Mouse (Mus musculus) ES-E14 (cell line): Measurements from ENCODE around the gene Prr15. TPM values are rescaled to one million over a fixed set of nuclear protein-coding genes. Genes with fewer than 3 reads are reported as not detected.

Source experiments
- DNase-seq: peaks from one replicate; pipeline ENCODE4 v3.0.0-alpha.2; 2013; ENCODE audit warnings: low read depth, low spot score
- H3K27ac ChIP-seq: 2 replicates; pipeline ENCODE4 v1.5.1; 2012; ENCODE audit warnings: low read depth, mild to moderate bottlenecking, low read length, moderate library complexity, mixed read lengths; ENCODE audit not compliant: poor library complexity, insufficient read depth, severe bottlenecking
- H3K36me3 ChIP-seq: 2 replicates; pipeline ENCODE4 v1.6.1; 2012; ENCODE audit warnings: mild to moderate bottlenecking, low read length, moderate library complexity, mixed read lengths; ENCODE audit not compliant: control insufficient read depth, poor library complexity, insufficient read depth, severe bottlenecking
- H3K4me1 ChIP-seq, 2 experiments: fragments of 150-350 bp in 1 of 2; sonication (generic) in 1 of 2; 2 replicates each; pipeline ENCODE4 v1.6.1; 2012; ENCODE audit warnings: low read length in 2 of 2, mild to moderate bottlenecking in 1 of 2, mixed read lengths in 1 of 2; ENCODE audit not compliant: control insufficient read depth in 2 of 2, insufficient read depth in 2 of 2, poor library complexity in 1 of 2
- H3K4me3 ChIP-seq, 2 experiments: fragments of 150-350 bp in 1 of 2; sonication (generic) in 1 of 2; 2 replicates each; pipeline ENCODE4 v1.5.1; 2012; ENCODE audit warnings: low read length in 2 of 2, low read depth in 1 of 2, mild to moderate bottlenecking in 1 of 2, mixed read lengths in 1 of 2; ENCODE audit not compliant: insufficient read depth in 1 of 2, poor library complexity in 1 of 2, severe bottlenecking in 1 of 2
- H3K9ac ChIP-seq: 2 replicates; pipeline ENCODE4 v1.6.1; 2012; ENCODE audit warnings: low read depth, mild to moderate bottlenecking, low read length, mixed read lengths; ENCODE audit not compliant: poor library complexity, insufficient read depth, severe bottlenecking
- H3K9me3 ChIP-seq: fragments of 150-350 bp; sonication (generic); 2 replicates; pipeline ENCODE4 v1.6.1; 2012; ENCODE audit warnings: low read depth, mild to moderate bottlenecking, low read length; ENCODE audit not compliant: control insufficient read depth, insufficient read depth
- CHD2 ChIP-seq: IDR thresholded peaks from 2 replicates; pipeline ENCODE4 v1.6.1; 2014; ENCODE audit warnings: mild to moderate bottlenecking, low read depth, low read length, inconsistent platforms
- HCFC1 ChIP-seq: IDR thresholded peaks from 2 replicates; pipeline ENCODE4 v1.6.1; 2012; ENCODE audit warnings: low read length, inconsistent platforms, borderline replicate concordance; ENCODE audit not compliant: insufficient read depth
- MAFK ChIP-seq: IDR thresholded peaks from 2 replicates; pipeline ENCODE4 v1.6.1; 2014; ENCODE audit warnings: mild to moderate bottlenecking, low read depth, low read length, inconsistent platforms; ENCODE audit not compliant: insufficient read depth
- ZC3H11A ChIP-seq: IDR thresholded peaks from 2 replicates; pipeline ENCODE4 v1.6.1; 2012; ENCODE audit warnings: low read depth, mild to moderate bottlenecking, inconsistent platforms, low read length, borderline replicate concordance
- ZNF384 ChIP-seq: IDR thresholded peaks from 2 replicates; pipeline ENCODE4 v1.6.1; 2012; ENCODE audit warnings: low read depth, low read length, inconsistent platforms
- in situ Hi-C, 2 experiments: fragments of 600-800 bp; cut with MboI; formaldehyde crosslinking; loops; one replicate each; pipeline ENCODE4 v1.15.1; 2025; ENCODE audit warnings: low sequenced_read_pairs in 2 of 2, inconsistent platforms in 1 of 2; ENCODE audit not compliant: unreplicated experiment in 2 of 2
- total RNA-seq: library from RNA; depleted of rRNA; stranded (reverse); fragments of 300-350 nt; gene quantifications from 2 replicates; pipeline ENCODE4 v1.2.3, GENCODE M21; 2012

The Prr15 gene
- total RNA-seq, 1 experiment, result 0.36 TPM

GRCm38 (mm10) chr6:54341133-54341532 is 15.5 kb downstream of the Prr15 start:
- Histone ChIP-seq H3K4me1 (no peaks in the 10 kb centered on the region), H3K4me3 (no peak overlapping the region), H3K27ac (no peak overlapping the region), H3K9me3 (no peaks in the 10 kb centered on the region), H3K36me3 (no peaks in the 10 kb centered on the region), H3K9ac (no peak overlapping the region)
- in situ Hi-C loops, result no loop called here
- DNase-seq, result no peak
- no peak for TF ChIP-seq ZNF384
- TF ChIP-seq MAFK, result no peak
- no peak for TF ChIP-seq HCFC1
- TF ChIP-seq ZC3H11A, result no peak
- TF ChIP-seq CHD2, result no peak

GRCm38 (mm10) chr6:54342223-54342622 is 16.6 kb downstream of the Prr15 start:
- in situ Hi-C loops, result no loop called here
- H3K36me3 ChIP-seq, result no peaks in the 10 kb centered on the region
- no peaks in the 10 kb centered on the region for H3K4me1 ChIP-seq
- no peaks in the 10 kb centered on the region for H3K9me3 ChIP-seq
- no peak overlapping the region for H3K9ac ChIP-seq
- TF ChIP-seq HCFC1 (no peak), CHD2 (no peak), ZC3H11A (no peak), ZNF384 (no peak), MAFK (no peak)
- H3K27ac ChIP-seq, result no peak overlapping the region
- no peak overlapping the region for H3K4me3 ChIP-seq
- DNase-seq, result no peak

- in situ Hi-C loops, result no loop called here
- TF ChIP-seq MAFK (0 out of 2 replicates have a peak, but pooled peaks have one; percentile 50), ZC3H11A (no peak)
- DNase-seq, result no peak
Observed at GRCm38 (mm10) chr6:54351860-54352259, 26.2 kb downstream of the Prr15 start.

GRCm38 (mm10) chr6:54352931-54353690 is 27.5 kb downstream of the Prr15 start:
- H3K36me3 ChIP-seq, result no peaks in the 10 kb centered on the region
- H3K9me3 ChIP-seq, result no peaks in the 10 kb centered on the region
- no peak overlapping the region for H3K9ac ChIP-seq
- no peak for DNase-seq
- no peak overlapping the region for H3K4me3 ChIP-seq
- in situ Hi-C loops, result no loop called here
- H3K27ac ChIP-seq, result no peak overlapping the region
- no peaks in the 10 kb centered on the region for H3K4me1 ChIP-seq
- TF ChIP-seq HCFC1 (no peak), ZC3H11A (no peak), MAFK (no peak), CHD2 (no peak), ZNF384 (no peak)

More at GRCm38 (mm10) chr6:54351860-54352259, 26.2 kb downstream of the Prr15 start:
- H3K9me3 ChIP-seq, result no peaks in the 10 kb centered on the region
- no peak overlapping the region for H3K9ac ChIP-seq
- no peak overlapping the region for H3K4me3 ChIP-seq
- no peaks in the 10 kb centered on the region for H3K4me1 ChIP-seq
- H3K27ac ChIP-seq, result no peak overlapping the region
- no peaks in the 10 kb centered on the region for H3K36me3 ChIP-seq

- Histone ChIP-seq H3K36me3 (no peaks in the 10 kb centered on the region), H3K27ac (no peak overlapping the region), H3K9ac (no peak overlapping the region), H3K4me1 (no peaks in the 10 kb centered on the region), H3K9me3 (no peaks in the 10 kb centered on the region), H3K4me3 (no peak overlapping the region)
- no peak for DNase-seq
- no peak for TF ChIP-seq MAFK
- TF ChIP-seq CHD2, result no peak
- no peak for TF ChIP-seq ZC3H11A
- TF ChIP-seq ZNF384, result no peak
- no peak for TF ChIP-seq HCFC1
- in situ Hi-C loops, result no loop called here
Observed at GRCm38 (mm10) chr6:54353698-54354097, 28.1 kb downstream of the Prr15 start.
